Mouse (Mus musculus) midbrain, embryonic 13.5 days (tissue): ENCODE results near the gene Coq5. TPM values are rescaled to one million over a fixed set of nuclear protein-coding genes. Genes with fewer than 3 reads are reported as not detected.

Experiments used
- ATAC-seq: fragments of 200-750 bp; cut with Nextera tagmentation; 2 replicates; pipeline ENCODE4 v1.8.0; 2017; ENCODE audit warnings: mild to moderate bottlenecking, moderate TSS enrichment, moderate library complexity
- H3K27ac ChIP-seq: fragments of 300-500 bp; sonication (generic); 2 replicates; pipeline ENCODE4 v1.5.1; 2015; ENCODE audit warnings: inconsistent platforms, mild to moderate bottlenecking, moderate library complexity
- H3K27me3 ChIP-seq: fragments of 300-500 bp; sonication (generic); 2 replicates; pipeline ENCODE4 v1.6.1; 2015; ENCODE audit warnings: mild to moderate bottlenecking, inconsistent platforms
- H3K36me3 ChIP-seq: fragments of 300-500 bp; sonication (generic); 2 replicates; pipeline ENCODE4 v1.6.1; 2015; ENCODE audit warnings: mild to moderate bottlenecking, inconsistent platforms
- H3K4me1 ChIP-seq: fragments of 300-500 bp; sonication (generic); replicated peaks from 2 replicates; pipeline ENCODE4 v1.6.1; 2015; ENCODE audit warnings: inconsistent platforms
- H3K4me2 ChIP-seq: fragments of 300-500 bp; sonication (generic); replicated peaks from 2 replicates; pipeline ENCODE4 v1.6.1; 2015; ENCODE audit warnings: moderate library complexity, mild to moderate bottlenecking, inconsistent platforms
- H3K4me3 ChIP-seq: fragments of 300-500 bp; sonication (generic); replicated peaks from 2 replicates; pipeline ENCODE4 v1.5.1; 2015; ENCODE audit warnings: mild to moderate bottlenecking, inconsistent platforms
- H3K9ac ChIP-seq: fragments of 300-500 bp; sonication (generic); replicated peaks from 2 replicates; pipeline ENCODE4 v1.6.1; 2015; ENCODE audit warnings: mild to moderate bottlenecking, inconsistent platforms
- H3K9me3 ChIP-seq: fragments of 300-500 bp; sonication (generic); 2 replicates; pipeline ENCODE4 v1.6.1; 2016; ENCODE audit warnings: mild to moderate bottlenecking, inconsistent platforms
- whole genome bisulfite sequencing: fragments of 180-500 bp; shearing (Covaris S2); methylation state at CpG from one replicate; pipeline ENCODE4 v1.1.7; 2015; 5-methylcytosine and 5-hydroxymethylcytosine counted together
- polyA plus RNA-seq: library from polyadenylated mRNA; unstranded; fragments of >200 nt; fragmentation: Nextera tagmentation; extraction: Ambion mirVana; gene quantifications from 2 replicates; pipeline ENCODE4 v1.2.1, GENCODE M21; 2015

The Coq5 gene
- polyA plus RNA-seq, 1 experiment from 2014 or later = 56.8 TPM

GRCm38 (mm10) chr5:115319004-115319940 is 39.8 kb downstream of the Coq5 start:
- Histone ChIP-seq H3K27me3 (no peaks in the 10 kb centered on the region), H3K36me3 (no peaks in the 10 kb centered on the region), H3K4me3 (peak overlapping the region; percentile 39), H3K4me1 (peaks cover 38% of the 10 kb centered on the region), H3K27ac (peak overlapping the region; percentile 66), H3K9me3 (no peaks in the 10 kb centered on the region), H3K9ac (peak overlapping the region; percentile 63), H3K4me2 (peak overlapping the region; percentile 68)
- 1% methylated on average over 22 of the region's 22 CpGs for WGBS
- peak; percentile 79 for ATAC-seq

DNA sequence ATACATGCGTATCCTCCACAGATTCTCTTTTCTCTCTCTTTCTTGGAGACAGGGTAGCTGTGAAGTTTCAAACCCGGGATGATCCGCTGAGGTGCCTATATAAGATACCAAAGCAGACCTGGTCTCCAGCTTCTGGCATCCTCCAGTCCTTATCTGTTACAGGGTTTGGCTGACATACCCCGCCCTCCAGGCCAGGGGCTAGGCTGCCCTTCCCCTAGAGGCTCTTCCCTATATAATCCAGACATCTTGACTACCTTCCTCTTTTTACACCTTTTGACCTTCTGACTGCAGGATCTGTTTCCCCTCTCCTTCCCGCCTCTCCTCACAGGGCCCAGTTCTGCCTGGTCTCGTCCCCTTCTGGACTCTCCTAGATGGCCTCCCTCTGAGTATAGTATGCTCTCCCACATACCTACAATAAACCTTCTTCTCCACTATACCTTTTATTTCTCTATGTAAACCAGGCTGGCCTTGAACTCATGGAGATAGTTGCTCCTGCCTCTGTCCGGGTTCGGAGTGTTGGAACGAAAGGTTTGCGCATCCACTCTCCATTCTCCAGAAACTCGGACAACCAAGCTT is 46.9 kb downstream of the Coq5 start:
- 32% methylated on average over 11 of the region's 11 CpGs for WGBS
- H3K9ac ChIP-seq = peak overlapping the region; percentile 98
- H3K4me1 ChIP-seq = peaks cover 35% of the 10 kb centered on the region
- ATAC-seq = peak; percentile 62
- no peaks in the 10 kb centered on the region for H3K27me3 ChIP-seq
- H3K27ac ChIP-seq = peak overlapping the region; percentile 86
- H3K36me3 ChIP-seq = peaks cover 17% of the 10 kb centered on the region
- peak overlapping the region; percentile 89 for H3K4me3 ChIP-seq
- no peaks in the 10 kb centered on the region for H3K9me3 ChIP-seq
- peak overlapping the region; percentile 80 for H3K4me2 ChIP-seq

DNA sequence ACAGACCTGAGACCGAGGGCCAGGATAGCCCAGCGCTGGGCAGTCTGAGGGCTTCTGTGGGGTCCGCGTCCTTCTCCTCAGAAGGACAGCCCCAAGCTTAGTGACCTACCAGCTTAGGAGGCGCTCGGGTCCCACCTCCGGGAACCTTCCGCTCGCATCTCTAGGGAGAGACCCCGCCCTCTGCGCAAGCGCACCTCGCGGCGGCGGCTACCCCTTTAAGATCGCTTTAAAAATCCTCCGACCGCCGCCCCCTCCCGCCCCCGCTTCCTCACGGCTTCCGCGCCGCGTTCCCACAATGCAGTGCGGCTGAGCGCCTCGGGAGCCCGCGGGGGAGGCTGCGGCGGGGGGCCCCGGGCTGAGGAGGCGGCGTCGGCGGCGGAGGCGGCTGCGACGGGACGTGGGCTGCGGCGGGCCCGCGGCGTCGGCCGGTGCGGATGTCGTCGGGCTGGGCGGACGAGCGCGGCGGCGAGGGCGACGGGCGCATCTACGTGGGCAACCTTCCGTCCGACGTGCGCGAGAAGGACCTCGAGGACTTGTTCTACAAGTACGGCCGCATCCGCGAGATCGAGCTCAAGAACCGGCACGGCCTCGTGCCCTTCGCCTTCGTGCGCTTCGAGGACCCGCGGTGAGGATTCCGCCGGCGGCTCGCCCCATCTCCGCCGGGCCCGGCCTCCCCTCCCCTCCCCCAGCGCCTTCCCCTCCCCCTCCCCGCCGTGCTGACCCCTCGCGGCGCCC is 47.6 kb downstream of the Coq5 start, which contains the start of gene Srsf9:
Gene Srsf9, plus strand, starts transcription at position 303 of the 735 bp plus-strand sequence.
- peak within 1 kb of the TSS; percentile 80 for H3K4me2 ChIP-seq
- H3K27ac ChIP-seq = peak within 1 kb of the TSS; percentile 86
- peak within 1 kb of the TSS; percentile 98 for H3K9ac ChIP-seq
- H3K36me3 ChIP-seq = peaks cover 24% of the 10 kb centered on the region
- peak within 1 kb of the TSS; percentile 89 for H3K4me3 ChIP-seq
- no peaks in the 10 kb centered on the region for H3K27me3 ChIP-seq
- peaks cover 35% of the 10 kb centered on the region for H3K4me1 ChIP-seq
- H3K9me3 ChIP-seq = no peaks in the 10 kb centered on the region
- ATAC-seq = peak; percentile 94
- WGBS = under 1% methylated on average over 87 of the region's 97 CpGs

DNA sequence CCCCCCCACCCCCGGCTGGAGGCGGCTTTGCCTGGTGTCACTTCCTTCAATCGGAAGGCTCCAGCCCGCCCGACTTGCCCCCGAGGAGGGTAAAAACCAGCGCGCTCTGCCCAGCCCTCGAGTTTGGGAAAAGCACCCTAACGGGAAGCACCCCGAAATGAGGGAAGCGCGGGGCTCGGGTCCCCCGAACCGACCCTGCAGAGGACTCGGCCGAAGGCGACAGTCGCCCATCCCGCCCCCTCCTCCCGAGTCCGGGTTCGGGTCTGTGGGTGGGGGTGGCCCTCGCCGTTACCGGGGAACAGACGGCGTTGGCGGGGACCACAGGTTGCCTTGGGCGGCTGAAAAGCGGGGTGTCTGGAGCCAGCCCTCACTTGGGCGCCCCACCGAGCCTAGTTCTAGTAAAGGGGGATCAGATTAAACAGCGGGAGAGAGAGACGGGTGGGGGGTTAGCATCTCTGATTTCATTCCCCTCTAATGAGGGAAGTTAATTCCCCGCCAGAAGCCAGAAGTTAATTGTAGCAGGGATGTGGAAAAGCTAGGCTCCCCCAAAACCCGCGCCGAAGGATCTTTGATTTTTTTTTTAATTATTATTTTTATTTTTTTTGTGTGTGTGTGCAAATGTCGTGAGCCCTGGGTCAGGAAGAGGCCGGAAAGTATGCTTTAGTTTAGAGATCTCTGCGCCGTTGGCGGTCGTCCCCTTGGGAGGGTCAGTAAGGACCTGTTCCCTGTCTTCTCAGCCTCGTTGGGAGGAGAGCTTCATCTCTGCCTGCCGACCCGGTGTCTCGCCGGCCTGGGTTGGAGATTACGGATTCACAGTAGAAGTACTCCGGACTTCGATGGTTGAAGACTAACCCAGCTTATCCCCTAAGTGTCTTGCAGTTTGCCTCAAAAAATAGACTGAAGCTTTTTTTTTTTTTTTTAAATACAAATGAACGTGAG is 48.4 kb downstream of the Coq5 start:
- peak; percentile 41 for ATAC-seq
- Histone ChIP-seq H3K4me3 (peak overlapping the region; percentile 89), H3K27ac (peak overlapping the region; percentile 86), H3K27me3 (no peaks in the 10 kb centered on the region), H3K4me1 (peaks cover 35% of the 10 kb centered on the region), H3K9me3 (no peaks in the 10 kb centered on the region), H3K4me2 (peak overlapping the region; percentile 80), H3K36me3 (peaks cover 32% of the 10 kb centered on the region), H3K9ac (peak overlapping the region; percentile 98)
- under 1% methylated on average over 52 of the region's 55 CpGs for WGBS

GRCm38 (mm10) chr5:115330955-115331354 is 51.5 kb downstream of the Coq5 start:
- no peak overlapping the region for H3K27ac ChIP-seq
- 93% methylated on average over 9 of the region's 9 CpGs for WGBS
- no peak overlapping the region for H3K9ac ChIP-seq
- H3K36me3 ChIP-seq = peaks cover 63% of the 10 kb centered on the region
- no peak overlapping the region for H3K4me2 ChIP-seq
- H3K4me1 ChIP-seq = peaks cover 31% of the 10 kb centered on the region
- ATAC-seq = no peak
- H3K27me3 ChIP-seq = no peaks in the 10 kb centered on the region
- H3K4me3 ChIP-seq = no peak overlapping the region
- H3K9me3 ChIP-seq = no peaks in the 10 kb centered on the region

GRCm38 (mm10) chr5:115333626-115334025 is 54.2 kb downstream of the Coq5 start:
- ATAC-seq = no peak
- Histone ChIP-seq H3K4me3 (no peak overlapping the region), H3K36me3 (peaks cover 75% of the 10 kb centered on the region), H3K4me2 (no peak overlapping the region), H3K9ac (no peak overlapping the region), H3K27me3 (no peaks in the 10 kb centered on the region), H3K4me1 (peaks cover 19% of the 10 kb centered on the region), H3K9me3 (no peaks in the 10 kb centered on the region), H3K27ac (no peak overlapping the region)
- WGBS = 83% methylated on average over 3 of the region's 3 CpGs

- WGBS = 41% methylated on average over 7 of the region's 7 CpGs
- Histone ChIP-seq H3K9ac (peak overlapping the region; percentile 89), H3K36me3 (peaks cover 51% of the 10 kb centered on the region), H3K4me1 (peaks cover 22% of the 10 kb centered on the region), H3K9me3 (no peaks in the 10 kb centered on the region), H3K4me3 (peak overlapping the region; percentile 87), H3K27me3 (no peaks in the 10 kb centered on the region), H3K27ac (no peak overlapping the region), H3K4me2 (peak overlapping the region; percentile 77)
- ATAC-seq = no peak
Observed at GRCm38 (mm10) chr5:115340007-115340406, 60.5 kb downstream of the Coq5 start.

DNA sequence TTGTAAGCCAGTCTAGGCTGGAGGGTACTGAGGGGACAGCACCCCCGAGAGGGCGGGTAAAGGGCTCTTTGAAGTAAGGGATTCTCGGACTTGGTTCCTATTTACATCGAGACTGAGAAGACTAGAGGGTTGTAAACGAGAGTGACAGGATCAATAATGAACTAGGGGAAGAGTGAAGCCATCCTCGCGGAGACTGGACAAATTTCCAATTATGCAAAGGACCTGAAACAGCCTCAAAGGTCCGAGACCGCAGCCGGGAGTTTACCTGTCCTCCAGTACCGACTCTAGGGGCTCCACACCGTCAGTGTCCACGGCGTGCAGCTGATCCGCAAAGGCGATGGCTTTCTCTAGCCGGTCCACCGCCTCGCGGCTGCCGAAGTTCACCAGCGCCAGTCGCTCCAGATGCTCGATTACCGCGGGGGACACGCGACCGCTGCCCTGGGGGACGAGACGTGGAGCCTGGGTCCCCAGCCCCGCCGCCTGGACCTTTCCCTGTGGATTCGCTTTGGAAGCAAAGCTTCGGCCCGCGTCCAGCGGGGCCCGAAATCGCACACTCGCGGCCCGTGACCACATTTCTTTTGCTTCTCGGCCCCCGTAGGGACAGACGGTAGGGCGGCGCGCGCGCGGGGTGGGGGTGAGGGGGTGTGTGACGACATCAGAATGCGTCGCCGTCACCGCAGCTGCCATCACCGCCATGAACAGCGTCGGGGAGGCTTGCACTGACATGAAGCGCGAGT is 61.3 kb downstream of the Coq5 start, which contains the start of the genes Gatc and Triap1:
Gene Gatc, minus strand, starts transcription at position 602 of the 737 bp plus-strand sequence.
Gene Triap1, plus strand, starts transcription at position 649 of the 737 bp plus-strand sequence.
- Histone ChIP-seq H3K4me2 (peak within 1 kb of the TSS; percentile 77), H3K4me3 (peak within 1 kb of the TSS; percentile 87), H3K36me3 (peaks cover 51% of the 10 kb centered on the region), H3K9ac (peak within 1 kb of the TSS; percentile 89), H3K27ac (peak within 1 kb of the TSS; percentile 88), H3K27me3 (no peaks in the 10 kb centered on the region), H3K9me3 (no peaks in the 10 kb centered on the region), H3K4me1 (peaks cover 22% of the 10 kb centered on the region)
- peak; percentile 95 for ATAC-seq
- under 1% methylated on average over 62 of the region's 62 CpGs for WGBS

DNA sequence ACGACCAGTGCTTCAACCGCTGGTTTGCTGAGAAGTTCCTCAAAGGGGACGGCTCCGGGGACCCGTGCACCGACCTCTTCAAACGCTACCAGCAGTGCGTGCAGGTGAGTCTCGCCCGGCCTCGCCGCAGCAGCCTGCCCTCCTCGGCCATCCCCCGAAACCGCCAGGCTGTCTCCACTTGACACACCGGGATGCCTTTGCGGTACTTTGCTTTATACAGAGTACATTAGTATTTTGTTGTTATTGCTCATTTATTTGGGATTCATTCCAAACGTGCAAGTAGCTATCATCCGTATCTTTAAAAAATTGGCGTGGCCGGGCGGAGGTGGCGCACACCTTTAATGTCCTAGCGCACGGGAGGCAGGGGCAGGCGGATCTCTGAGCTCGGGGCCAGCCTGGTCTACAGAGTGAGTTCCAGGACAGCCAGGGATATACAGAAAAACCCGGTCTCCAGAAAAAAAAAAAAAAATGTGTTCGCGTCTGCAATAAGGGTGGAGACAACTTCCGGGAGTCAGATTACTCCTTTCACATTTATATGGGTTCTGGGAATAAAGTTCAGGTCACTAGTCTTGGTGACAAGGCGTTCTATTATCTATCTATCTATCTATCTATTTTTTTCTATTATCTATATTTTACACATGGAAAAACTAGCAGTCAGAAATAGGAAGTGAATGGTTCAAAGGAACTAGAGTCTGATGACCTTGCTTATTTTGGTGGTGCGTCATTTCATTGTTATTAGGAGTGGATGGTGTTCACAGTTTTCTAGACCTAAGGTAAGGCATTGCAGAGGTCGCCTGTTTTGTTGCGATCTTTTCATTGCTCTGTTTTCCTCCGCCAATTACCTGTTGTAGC is 62.1 kb downstream of the Coq5 start:
- peaks cover 50% of the 10 kb centered on the region for H3K36me3 ChIP-seq
- peak overlapping the region; percentile 87 for H3K4me3 ChIP-seq
- H3K4me2 ChIP-seq = peak overlapping the region; percentile 77
- peak; percentile 22; the same call in 1 of the 2 replicates for ATAC-seq
- no peaks in the 10 kb centered on the region for H3K9me3 ChIP-seq
- H3K4me1 ChIP-seq = peaks cover 22% of the 10 kb centered on the region
- 12% methylated on average over 36 of the region's 36 CpGs for WGBS
- H3K9ac ChIP-seq = peak overlapping the region; percentile 89
- H3K27ac ChIP-seq = peak overlapping the region; percentile 88
- H3K27me3 ChIP-seq = no peaks in the 10 kb centered on the region
